Mouse (Mus musculus) urinary bladder, adult 2 months (tissue): ENCODE data around the gene Amer1. TPM values are rescaled to one million over a fixed set of nuclear protein-coding genes. Genes with fewer than 3 reads are reported as not detected.
A peak's percentile ranks its signal among the peaks of the same experiment; 100 is the strongest.

Source experiments
- DNase-seq: peaks from one replicate; pipeline ENCODE4 v3.0.0; 2022; ENCODE audit warnings: low spot score
- polyA plus RNA-seq: library from polyadenylated mRNA; depleted of rRNA; stranded (reverse); fragments of >200 nt; gene quantifications from 2 replicates; pipeline ENCODE4 v1.2.3, GENCODE M21; 2012; rRNA removed

Amer1 gene
- 8.2 and 10.5 TPM in 2 replicates for polyA plus RNA-seq

DNA sequence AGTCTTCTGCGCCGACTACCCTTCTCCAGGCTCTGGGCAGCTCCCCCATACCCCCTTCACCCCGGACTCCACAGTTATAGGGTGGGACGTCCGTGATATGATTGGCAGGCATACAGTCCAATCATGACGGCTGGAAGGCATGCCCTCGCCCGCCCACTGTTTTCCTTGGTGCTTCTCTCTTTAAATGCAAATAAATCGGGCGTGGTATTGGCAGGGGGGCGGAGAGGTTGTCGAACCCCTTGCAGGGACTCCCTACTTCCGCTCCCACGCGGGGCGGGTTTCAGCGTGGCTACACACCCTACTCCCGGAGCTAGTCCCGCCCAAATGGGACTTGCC, at the start of gene Amer1:
Amer1 (minus strand) TSS at position 97 of the 336 bp plus-strand sequence.
- peak; percentile 64 for DNase-seq

DNA sequence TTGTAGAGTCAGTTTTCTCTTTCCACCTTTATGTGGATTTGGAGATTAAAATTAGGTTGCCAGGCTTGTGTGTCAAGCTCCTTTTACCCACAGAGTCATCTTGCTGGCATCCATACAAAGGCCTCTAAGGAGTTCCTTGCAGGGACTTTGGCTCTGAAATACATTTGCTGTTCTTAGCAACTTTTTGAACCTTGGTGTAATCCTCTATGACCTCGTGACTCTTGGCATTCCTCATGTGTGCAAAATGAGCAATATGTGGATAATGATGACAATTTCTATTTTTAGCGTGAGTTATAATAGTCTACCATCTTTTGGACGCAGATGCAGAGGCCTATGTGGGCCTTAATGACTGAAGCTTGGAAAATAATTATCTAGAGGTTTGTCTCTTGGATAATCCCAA, 12.5 kb upstream of the Amer1 start:
- no peak for DNase-seq

DNA sequence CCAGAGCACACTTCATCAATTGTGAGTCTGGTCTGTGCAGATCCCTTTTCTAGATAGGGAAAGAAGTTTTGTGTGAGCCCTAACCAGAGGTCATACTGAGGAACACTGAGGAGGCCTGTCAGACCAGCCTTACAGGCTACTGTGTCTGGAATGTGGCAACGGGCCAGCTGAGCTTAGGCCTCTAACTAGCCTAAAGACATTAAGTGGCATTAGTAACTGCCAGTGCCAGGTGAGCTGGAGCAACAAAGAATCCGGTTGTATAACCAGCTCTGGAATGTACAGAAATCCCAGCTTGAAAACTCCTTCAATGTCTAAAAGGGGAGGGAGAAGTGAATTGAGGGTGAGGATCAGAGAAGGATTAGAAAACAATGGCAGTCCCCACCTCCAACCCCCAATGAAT, 1.2 kb upstream of the Amer1 start:
- DNase-seq: no peak

DNA sequence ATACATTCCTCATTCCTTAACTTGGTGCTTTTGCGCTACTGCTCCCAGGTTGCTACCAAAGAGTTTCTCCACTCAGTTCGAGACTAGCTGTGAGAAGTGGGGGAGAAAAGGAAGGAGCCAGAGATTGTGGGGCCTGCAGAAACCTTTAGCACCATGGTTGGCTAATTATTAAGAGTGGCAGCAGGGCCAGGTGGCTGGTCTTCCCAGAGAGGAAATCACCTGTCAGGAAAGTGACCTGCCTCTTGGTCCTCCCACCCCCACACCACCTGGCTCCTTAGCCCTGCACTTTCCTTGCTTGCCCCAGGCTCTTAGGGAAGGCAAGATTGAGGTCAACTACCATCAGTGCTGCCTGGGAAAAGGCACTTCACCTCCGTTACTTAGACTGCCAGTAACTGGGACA, 469 bp upstream of the Amer1 start:
- DNase-seq: no peak

DNA sequence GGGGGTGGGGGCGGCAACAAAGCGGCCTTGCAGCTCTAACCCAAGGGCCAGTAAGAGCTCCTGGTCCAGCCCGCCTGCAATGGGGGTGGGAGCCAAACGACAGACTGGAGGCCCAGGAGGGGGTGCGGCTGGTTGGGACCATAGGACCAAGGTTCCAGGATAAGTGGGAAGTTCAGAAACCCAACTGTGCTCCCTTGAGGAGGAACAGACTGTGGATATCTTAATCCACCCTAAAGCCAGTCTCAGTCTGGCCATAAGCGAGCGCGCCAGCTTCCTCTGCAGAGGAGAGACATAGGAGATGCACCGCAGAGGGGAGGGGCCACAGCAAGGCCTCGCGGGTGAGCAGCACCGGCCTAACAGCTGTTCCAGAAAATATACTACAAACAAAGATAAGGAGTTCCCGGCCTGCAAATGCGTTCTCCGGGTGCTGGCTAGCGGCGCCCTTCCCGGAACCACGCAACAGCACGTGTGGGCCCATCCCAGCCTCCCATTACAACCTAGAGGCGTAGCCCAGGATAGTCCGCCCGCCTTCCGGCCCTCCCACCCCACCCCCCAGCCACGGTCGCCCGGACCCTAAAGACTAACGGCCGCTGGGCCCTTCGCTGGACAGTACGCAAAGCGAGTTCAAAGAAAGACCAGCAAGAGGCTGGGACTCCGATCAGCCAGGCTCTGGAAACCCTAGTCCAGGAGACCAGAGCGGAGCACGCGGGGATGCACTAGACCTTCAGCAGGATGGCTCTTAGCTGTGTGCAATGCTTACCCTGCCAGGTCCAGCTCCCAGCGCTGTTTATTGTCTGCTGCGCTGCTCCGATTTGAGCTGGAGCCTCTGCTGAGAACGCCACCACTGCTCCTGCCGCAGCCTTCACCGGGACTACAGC, 535 bp downstream of the Amer1 start:
- no peak for DNase-seq

DNA sequence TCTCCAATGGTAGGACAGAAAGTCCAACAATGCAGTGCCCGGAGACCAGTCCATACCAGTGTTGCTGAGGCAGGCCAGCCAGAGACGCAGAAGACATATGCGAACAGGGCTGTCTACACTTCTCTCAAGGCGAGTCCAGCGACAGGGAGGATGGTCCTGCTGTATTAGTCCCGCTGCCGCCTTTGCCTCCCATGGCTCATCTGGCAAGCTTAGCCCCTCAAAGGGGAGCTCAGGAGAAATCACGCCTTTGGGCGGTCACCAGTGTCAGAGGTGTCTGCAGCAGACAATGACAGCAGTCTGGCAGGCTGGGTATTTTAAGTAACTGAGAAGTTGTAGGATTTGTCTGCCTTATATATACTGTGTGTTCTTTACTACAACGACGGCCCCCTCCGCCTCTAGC, 1.3 kb downstream of the Amer1 start:
- DNase-seq: no peak

DNA sequence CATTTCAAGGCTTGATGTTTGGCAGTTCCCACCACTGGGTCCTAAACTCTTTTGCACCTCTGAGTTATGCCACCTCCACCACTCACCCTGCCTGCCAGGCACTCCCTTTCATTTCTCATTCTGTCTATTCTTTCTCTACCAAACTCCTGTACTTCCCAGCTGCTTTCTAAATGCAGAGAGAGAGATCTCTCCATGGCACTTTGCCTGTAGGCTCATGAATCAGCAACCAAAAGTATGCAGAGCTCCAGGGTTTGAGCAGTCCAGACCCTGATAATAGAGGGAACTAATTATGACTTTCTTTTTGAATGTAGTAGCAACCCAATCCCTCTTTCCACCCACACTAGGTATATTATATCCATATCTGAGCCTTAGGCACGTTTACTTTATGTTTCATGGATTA, 2.4 kb downstream of the Amer1 start:
- DNase-seq: no peak

DNA sequence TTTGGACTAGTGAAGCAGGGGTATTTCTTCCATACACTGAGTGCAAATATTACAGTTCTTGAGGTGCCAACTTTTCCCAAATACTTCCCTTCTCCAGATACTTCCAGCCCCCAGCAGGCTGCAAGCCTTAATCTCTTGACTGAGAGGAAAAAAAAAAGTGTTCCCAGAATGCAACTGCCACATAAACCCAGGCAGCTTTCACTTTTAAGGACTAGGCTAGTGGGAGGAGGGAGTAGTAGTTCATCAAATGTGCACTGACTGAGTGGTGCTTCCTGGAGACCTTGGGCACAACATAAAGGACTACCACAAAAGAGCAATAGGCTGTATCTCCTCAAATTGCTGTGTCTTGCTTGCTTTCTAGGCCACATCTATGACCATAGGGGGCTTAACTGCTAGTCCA, 3.4 kb downstream of the Amer1 start:
- DNase-seq: no peak

DNA sequence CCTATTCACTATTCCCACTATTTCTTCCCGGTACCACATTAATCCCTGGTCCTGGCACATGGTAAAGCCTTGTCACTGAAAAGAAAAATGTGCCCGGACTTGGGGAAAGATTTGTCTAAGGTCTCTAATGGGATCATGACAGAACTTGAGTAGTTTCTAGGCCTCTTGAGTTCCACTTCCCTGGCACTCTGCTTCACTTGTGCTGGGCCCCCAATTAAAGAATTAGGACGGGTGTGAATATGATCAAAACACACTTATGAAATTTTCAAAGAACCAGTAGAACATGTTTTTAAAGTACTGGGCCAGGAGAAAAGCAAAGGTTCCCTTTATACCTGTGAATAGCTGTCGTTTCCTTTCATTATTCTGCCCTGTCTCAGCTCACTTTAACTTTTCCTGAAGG, 6.2 kb downstream of the Amer1 start:
- DNase-seq: no peak

DNA sequence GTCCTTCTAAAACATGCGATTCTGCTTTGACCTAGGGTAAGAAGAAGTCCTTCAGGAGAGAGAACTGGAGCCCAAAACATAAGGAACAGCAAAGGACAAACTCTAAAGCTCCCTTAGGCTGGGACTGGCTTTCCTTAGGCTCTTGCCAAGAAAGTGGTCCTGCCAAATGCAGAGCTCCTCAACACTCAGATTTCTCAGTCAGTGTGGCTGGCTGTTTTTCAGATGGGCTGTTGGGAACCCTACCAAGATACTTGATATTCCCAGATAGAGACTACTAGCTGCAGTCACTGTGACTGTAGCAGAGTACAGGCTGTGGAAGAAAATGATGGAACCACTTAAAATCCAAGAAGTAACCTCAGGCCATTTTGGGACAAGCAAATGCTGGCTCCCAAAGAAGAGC, 7.4 kb downstream of the Amer1 start:
- no peak for DNase-seq

DNA sequence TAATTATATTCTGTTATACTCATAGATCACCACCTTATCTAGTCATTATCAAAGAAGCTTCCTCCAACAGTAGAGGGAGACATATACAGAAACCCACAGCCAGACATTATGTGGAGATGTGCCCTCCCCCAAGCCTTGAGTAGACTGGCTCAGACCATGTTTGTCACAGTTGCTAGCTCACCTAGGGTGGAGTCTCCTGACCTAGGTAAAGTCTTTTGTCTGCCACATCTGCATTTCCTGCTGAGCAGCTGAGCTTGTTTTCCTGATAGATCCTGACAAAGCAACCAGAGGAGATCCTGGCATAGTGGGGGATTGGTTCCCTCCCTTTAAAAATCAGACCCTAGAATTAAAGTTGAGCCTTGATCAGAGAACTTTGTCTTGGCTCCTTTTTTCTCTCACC, 71.6 kb downstream of the Amer1 start:
- DNase-seq: no peak

Other genes starting within 250 kb of the Amer1 start
- 21.7 and 29.0 TPM in 2 replicates for gene Arhgef9, start 248.0 kb downstream of the Amer1 start, polyA plus RNA-seq
- 0.06 and 0.15 TPM in 2 replicates for gene Asb12, start 113.1 kb upstream of the Amer1 start, polyA plus RNA-seq
- not detected in 2 replicates for gene Pfn5, start 113.2 kb upstream of the Amer1 start, polyA plus RNA-seq
- gene Zc4h2, start 213.6 kb upstream of the Amer1 start, polyA plus RNA-seq: 9.1 and 10.0 TPM in 2 replicates